Mouse (Mus musculus): ENCODE data around the gene H2-T3. TPM values are rescaled to one million over a fixed set of nuclear protein-coding genes. Genes with fewer than 3 reads are reported as not detected.
"Not testable (repeated sequence)": the region's sequence is repeated elsewhere in the genome, so short reads cannot be mapped to it uniquely, and the experiment has no call there.

The H2-T3 gene
- polyA plus RNA-seq, 2 experiments: not detected

- Histone ChIP-seq H3K27me3 (ENCODE audit: control insufficient read depth, insufficient read depth, low read length) (peaks cover 28% of the 10 kb centered on the region), H3K27ac (replicated peaks; ENCODE audit: low read depth, low read length) (no peak overlapping the region), H3K9me3 (ENCODE audit: control insufficient read depth, low read length) (no peaks in the 10 kb centered on the region), H3K9ac (ENCODE audit: low read depth, low read length, severe bottlenecking) (peak overlapping the region; percentile 31; the same call in 1 of the 2 replicates), H3K4me2 (replicated peaks; ENCODE audit: low read depth, low read length, severe bottlenecking) (peak overlapping the region; percentile 39), H3K4me3 (replicated peaks; ENCODE audit: low read length) (peak overlapping the region; percentile 34), H3K4me1 (ENCODE audit: control insufficient read depth, insufficient read depth, low read length) (no peaks in the 10 kb centered on the region), H3K36me3 (ENCODE audit: control insufficient read depth, insufficient read depth, low read length) (no peaks in the 10 kb centered on the region)
- TF ChIP-seq POLR2A (IDR thresholded peaks at IDR 0.05; ENCODE audit: borderline replicate concordance, extremely low read depth, insufficient read depth, insufficient read length): no peak
- ATAC-seq (ENCODE audit: low FRiP score, low read depth) (no peak), DNase-seq (ENCODE audit: low spot score) (no peak)
- WGBS: 2% methylated on average over 64 of the region's 78 CpGs
These were observed 44.8 kb downstream of the H2-T3 start for GRCm38 (mm10) chr17:36145111-36145860.

GRCm38 (mm10) chr17:36136299-36136848, 53.7 kb downstream of the H2-T3 start:
- H3K4me1 ChIP-seq (ENCODE audit: control insufficient read depth, insufficient read depth, low read length); H3K27me3 ChIP-seq (ENCODE audit: control insufficient read depth, insufficient read depth, low read length); H3K27ac ChIP-seq (replicated peaks; ENCODE audit: low read depth, low read length); DNase-seq (ENCODE audit: low spot score); H3K36me3 ChIP-seq (ENCODE audit: control insufficient read depth, insufficient read depth, low read length); H3K9me3 ChIP-seq (ENCODE audit: control insufficient read depth, low read length); H3K4me3 ChIP-seq (replicated peaks; ENCODE audit: low read length); H3K4me2 ChIP-seq (replicated peaks; ENCODE audit: low read depth, low read length, severe bottlenecking); H3K9ac ChIP-seq (ENCODE audit: low read depth, low read length, severe bottlenecking); ATAC-seq (ENCODE audit: low FRiP score, low read depth): not testable (repeated sequence)
- WGBS: 80% methylated on average over 1 of the region's 1 CpGs

Other genes with a start within 250 kb of the H2-T3 start
- gene Abcf1, start 220.5 kb downstream of the H2-T3 start, polyA plus RNA-seq (2012; rRNA removed): 73.4 and 83.1 TPM in 2 replicates
- gene Abcf1, start 220.5 kb downstream of the H2-T3 start, polyA plus RNA-seq (2014; fragmentation: Nextera tagmentation; extraction: Ambion mirVana): 77.2 and 84.6 TPM in 2 replicates
- gene Gnl1, start 210.4 kb downstream of the H2-T3 start, polyA plus RNA-seq (2012; rRNA removed): 37.7 and 41.8 TPM in 2 replicates
- gene Gnl1, start 210.4 kb downstream of the H2-T3 start, polyA plus RNA-seq (2014; fragmentation: Nextera tagmentation; extraction: Ambion mirVana): 43.4 and 49.5 TPM in 2 replicates
- 57.8 and 62.8 TPM in 2 replicates for gene Prr3, start 210.1 kb downstream of the H2-T3 start, polyA plus RNA-seq (2012; rRNA removed)
- 33.3 and 34.7 TPM in 2 replicates for gene Prr3, start 210.1 kb downstream of the H2-T3 start, polyA plus RNA-seq (2014; fragmentation: Nextera tagmentation; extraction: Ambion mirVana)
- gene H2-T24, start 169.7 kb downstream of the H2-T3 start, polyA plus RNA-seq (2012; rRNA removed): 0.14 and 0.42 TPM in 2 replicates
- gene H2-T24, start 169.7 kb downstream of the H2-T3 start, polyA plus RNA-seq (2014; fragmentation: Nextera tagmentation; extraction: Ambion mirVana): 1.5 and 3.3 TPM in 2 replicates
- gene H2-T23, start 157.4 kb downstream of the H2-T3 start, polyA plus RNA-seq (2012; rRNA removed): 13.5 and 15.0 TPM in 2 replicates
- 10.0 and 10.8 TPM in 2 replicates for gene H2-T23, start 157.4 kb downstream of the H2-T3 start, polyA plus RNA-seq (2014; fragmentation: Nextera tagmentation; extraction: Ambion mirVana)
- 27.4 and 29.0 TPM in 2 replicates for gene H2-T22, start 147.5 kb downstream of the H2-T3 start, polyA plus RNA-seq (2012; rRNA removed)
- 23.4 and 26.6 TPM in 2 replicates for gene H2-T22, start 147.5 kb downstream of the H2-T3 start, polyA plus RNA-seq (2014; fragmentation: Nextera tagmentation; extraction: Ambion mirVana)
- not detected in 2 replicates for gene Gm6034, start 147.3 kb downstream of the H2-T3 start, polyA plus RNA-seq (2012; rRNA removed)
- not detected in 2 replicates for gene Gm6034, start 147.3 kb downstream of the H2-T3 start, polyA plus RNA-seq (2014; fragmentation: Nextera tagmentation; extraction: Ambion mirVana)
- 0.12 and 0.21 TPM in 2 replicates for gene Gm11127, start 131.9 kb downstream of the H2-T3 start, polyA plus RNA-seq (2012; rRNA removed)
- gene Gm11127, start 131.9 kb downstream of the H2-T3 start, polyA plus RNA-seq (2014; fragmentation: Nextera tagmentation; extraction: Ambion mirVana): not detected in 2 replicates
- not detected in 2 replicates for gene Gm19684, start 68.6 kb downstream of the H2-T3 start, polyA plus RNA-seq (2012; rRNA removed)
- gene Gm19684, start 68.6 kb downstream of the H2-T3 start, polyA plus RNA-seq (2014; fragmentation: Nextera tagmentation; extraction: Ambion mirVana): not detected in 2 replicates
- gene Gm7030, start 60.9 kb downstream of the H2-T3 start, polyA plus RNA-seq (2012; rRNA removed): not detected in 2 replicates
- gene Gm7030, start 60.9 kb downstream of the H2-T3 start, polyA plus RNA-seq (2014; fragmentation: Nextera tagmentation; extraction: Ambion mirVana): not detected in 2 replicates
- gene Gm8909, start 21.8 kb downstream of the H2-T3 start, polyA plus RNA-seq (2012; rRNA removed): 0.05 TPM in 1 of 2 replicates, not detected in the other
- not detected in 2 replicates for gene Gm8909, start 21.8 kb downstream of the H2-T3 start, polyA plus RNA-seq (2014; fragmentation: Nextera tagmentation; extraction: Ambion mirVana)
- 73.2 and 87.5 TPM in 2 replicates for gene Rpp21, start 67.8 kb upstream of the H2-T3 start, polyA plus RNA-seq (2012; rRNA removed)
- gene Rpp21, start 67.8 kb upstream of the H2-T3 start, polyA plus RNA-seq (2014; fragmentation: Nextera tagmentation; extraction: Ambion mirVana): 113 and 123 TPM in 2 replicates
- gene Trim39, start 82.0 kb upstream of the H2-T3 start, polyA plus RNA-seq (2012; rRNA removed): 42.6 and 44.6 TPM in 2 replicates
- 14.5 and 16.9 TPM in 2 replicates for gene Trim39, start 82.0 kb upstream of the H2-T3 start, polyA plus RNA-seq (2014; fragmentation: Nextera tagmentation; extraction: Ambion mirVana)
- gene H2-M10.2, start 96.2 kb upstream of the H2-T3 start, polyA plus RNA-seq (2012; rRNA removed): not detected in 2 replicates
- not detected in 2 replicates for gene H2-M10.2, start 96.2 kb upstream of the H2-T3 start, polyA plus RNA-seq (2014; fragmentation: Nextera tagmentation; extraction: Ambion mirVana)
- not detected in 2 replicates for gene H2-M10.1, start 135.9 kb upstream of the H2-T3 start, polyA plus RNA-seq (2012; rRNA removed)
- not detected in 2 replicates for gene H2-M10.1, start 135.9 kb upstream of the H2-T3 start, polyA plus RNA-seq (2014; fragmentation: Nextera tagmentation; extraction: Ambion mirVana)
- not detected in 2 replicates for gene H2-M10.3, start 178.1 kb upstream of the H2-T3 start, polyA plus RNA-seq (2012; rRNA removed)
- not detected in 2 replicates for gene H2-M10.3, start 178.1 kb upstream of the H2-T3 start, polyA plus RNA-seq (2014; fragmentation: Nextera tagmentation; extraction: Ambion mirVana)